In the genomic region with DNA sequence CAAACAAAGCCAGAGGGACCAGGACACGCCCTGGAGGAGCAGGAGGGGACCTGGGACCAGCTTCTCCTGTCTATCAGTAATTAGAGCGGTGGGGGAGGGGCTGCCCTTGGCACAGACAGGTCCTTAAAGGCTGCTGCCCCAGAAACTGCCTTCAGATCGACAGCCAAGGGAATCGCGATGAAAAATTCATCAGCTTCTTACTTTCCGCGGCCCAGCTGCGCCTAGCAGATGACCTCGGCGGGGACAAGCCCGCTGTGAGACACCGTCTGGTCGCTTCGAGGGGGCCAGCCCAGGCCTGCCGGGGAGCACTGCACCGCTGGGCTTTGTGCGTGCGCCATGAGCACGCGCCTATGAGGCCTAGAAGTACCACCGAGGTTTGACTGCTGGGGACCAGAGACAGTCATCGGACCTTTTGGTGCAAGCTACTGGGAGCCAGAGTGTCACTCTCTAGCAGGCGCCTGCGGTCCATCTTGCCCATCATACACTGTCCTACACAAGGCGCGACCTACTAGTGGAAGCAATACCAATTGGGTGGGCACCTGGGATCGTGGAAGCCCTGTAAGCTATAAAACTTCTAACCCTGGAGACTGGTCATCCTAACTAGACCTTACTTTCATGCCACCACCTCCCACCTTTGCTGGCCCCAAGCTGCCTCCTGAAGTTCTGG, we compare ENCODE assay signal across 7 mouse cellular contexts. TPM values are rescaled to one million over a fixed set of nuclear protein-coding genes. Genes with fewer than 3 reads are reported as not detected.
A peak's percentile ranks its signal among the peaks of the same experiment; 100 is the strongest.
DNase-seq lines count a peak whose midpoint lies in the region; ATAC-seq lines count a peak whose summit lies in the region.

No protein-coding gene starts in this region.

- H3K36me3 ChIP-seq in lung, embryonic 16.5 days (ENCODE audit: control insufficient read depth, insufficient read depth, low read length): no peaks in the 10 kb centered on the region
- no peaks in the 10 kb centered on the region for H3K36me3 ChIP-seq in limb, embryonic 13.5 days

- DNase-seq in lung, postnatal 14 days: no peak
- peak; percentile 55 for DNase-seq in embryo, embryonic 10 days (ENCODE audit: low spot score)
- DNase-seq in heart, postnatal 4 days: peak; percentile 20
- peak; percentile 81 for DNase-seq in retina, postnatal 1 day
- DNase-seq in urinary bladder, adult 2 months (ENCODE audit: low spot score): no peak

- H3K4me3 ChIP-seq in lung, embryonic 16.5 days (ENCODE audit: low read length): peak overlapping the region; percentile 46
- H3K4me3 ChIP-seq in limb, embryonic 13.5 days: peak overlapping the region; percentile 38

- H3K27me3 ChIP-seq in lung, embryonic 16.5 days (ENCODE audit: control insufficient read depth, insufficient read depth, low read depth, low read length): 0 out of 2 replicates have a peak, but pooled peaks cover 5% of the 10 kb centered on the region
- peaks cover 6% of the 10 kb centered on the region for H3K27me3 ChIP-seq in limb, embryonic 13.5 days

- H3K4me1 ChIP-seq in lung, embryonic 16.5 days (replicated peaks; ENCODE audit: control insufficient read depth, insufficient read depth, low read length): peaks cover 8% of the 10 kb centered on the region
- peaks cover 16% of the 10 kb centered on the region for H3K4me1 ChIP-seq in limb, embryonic 13.5 days

- H3K4me2 ChIP-seq in lung, embryonic 16.5 days (ENCODE audit: low read depth, low read length): peak overlapping the region; percentile 83
- peak overlapping the region; percentile 76 for H3K4me2 ChIP-seq in limb, embryonic 13.5 days (replicated peaks)

- 27% methylated on average over 27 of the region's 27 CpGs for WGBS in lung, embryonic 16.5 days
- WGBS in limb, embryonic 13.5 days: 22% methylated on average over 27 of the region's 27 CpGs

- H3K9me3 ChIP-seq in lung, embryonic 16.5 days (ENCODE audit: control insufficient read depth, low read length): no peaks in the 10 kb centered on the region
- H3K9me3 ChIP-seq in limb, embryonic 13.5 days: no peaks in the 10 kb centered on the region

- no peak overlapping the region for H3K27ac ChIP-seq in lung, embryonic 16.5 days (ENCODE audit: low read length)
- no peak overlapping the region for H3K27ac ChIP-seq in limb, embryonic 13.5 days

- peak overlapping the region; percentile 72 for H3K9ac ChIP-seq in lung, embryonic 16.5 days (ENCODE audit: low read length)
- peak overlapping the region; percentile 68 for H3K9ac ChIP-seq in limb, embryonic 13.5 days

- peak; percentile 27; the same call in 1 of the 2 replicates for ATAC-seq in lung, embryonic 16.5 days (ENCODE audit: low read depth)
- peak; percentile 30 for ATAC-seq in limb, embryonic 13.5 days (ENCODE audit: low FRiP score, low read depth)

RNA-seq across cellular contexts. Expression of gene Ly86, which starts 33.3 kb away (rescaled TPM):
- 16.0 and 17.3 TPM in 2 replicates for polyA plus RNA-seq in lung, embryonic 16.5 days (2015; fragmentation: Nextera tagmentation; extraction: Ambion mirVana)
- 1 to 10 TPM; 1.8 to 2.3 TPM for total RNA-seq in heart, postnatal 4 days (2021)
- 15.1 and 16.9 TPM in 2 replicates for polyA plus RNA-seq in limb, embryonic 13.5 days (2015; fragmentation: Nextera tagmentation; extraction: Ambion mirVana)
- 19.3 and 23.8 TPM in 2 replicates for polyA plus RNA-seq in urinary bladder, adult 2 months (2012; rRNA removed)

Comparison
In these comparisons a context has a peak if more than half of its experiments do, and no peak if none do; other contexts are left out.
1. DNase-seq: peak in embryo, embryonic 10 days (single experiment), heart, postnatal 4 days (single experiment) and retina, postnatal 1 day (single experiment); none in lung, postnatal 14 days (single experiment) and urinary bladder, adult 2 months (single experiment).